Mouse (Mus musculus) kidney, embryonic 16.5 days (tissue): ENCODE measurements around the gene Olfr150. TPM values are rescaled to one million over a fixed set of nuclear protein-coding genes. Genes with fewer than 3 reads are reported as not detected.
"Not testable (repeated sequence)": the region's sequence is repeated elsewhere in the genome, so short reads cannot be mapped to it uniquely, and the experiment has no call there.

Experiments used
- ATAC-seq: fragments of 200-750 bp; cut with Nextera tagmentation; 2 replicates; pipeline ENCODE4 v1.8.0; 2017; ENCODE audit warnings: moderate TSS enrichment; ENCODE audit not compliant: low FRiP score, low TSS enrichment
- H3K27ac ChIP-seq: fragments of 300-500 bp; sonication (generic); 2 replicates; pipeline ENCODE4 v1.5.1; 2014; ENCODE audit warnings: low read length
- H3K27me3 ChIP-seq: fragments of 300-500 bp; sonication (generic); 2 replicates; pipeline ENCODE4 v1.6.1; 2014; ENCODE audit warnings: low read length, control low read depth, mixed read lengths; ENCODE audit not compliant: insufficient read depth
- H3K36me3 ChIP-seq: fragments of 300-500 bp; sonication (generic); 2 replicates; pipeline ENCODE4 v1.6.1; 2014; ENCODE audit warnings: low read length, control low read depth, mixed read lengths; ENCODE audit not compliant: insufficient read depth
- H3K4me1 ChIP-seq: fragments of 300-500 bp; sonication (generic); 2 replicates; pipeline ENCODE4 v1.6.1; 2014; ENCODE audit warnings: low read length, control low read depth, mixed read lengths; ENCODE audit not compliant: insufficient read depth
- H3K4me2 ChIP-seq: fragments of 300-500 bp; sonication (generic); replicated peaks from 2 replicates; pipeline ENCODE4 v1.6.1; 2014; ENCODE audit warnings: low read depth, low read length
- H3K4me3 ChIP-seq: fragments of 300-500 bp; sonication (generic); 2 replicates; pipeline ENCODE4 v1.5.1; 2014; ENCODE audit warnings: mild to moderate bottlenecking, low read length
- H3K9ac ChIP-seq: fragments of 300-500 bp; sonication (generic); replicated peaks from 2 replicates; pipeline ENCODE4 v1.6.1; 2014; ENCODE audit warnings: low read length
- H3K9me3 ChIP-seq: fragments of 300-500 bp; sonication (generic); 2 replicates; pipeline ENCODE4 v1.6.1; 2016; ENCODE audit warnings: low read length, control low read depth
- WGBS: fragments of 180-500 bp; shearing (Covaris S2); extraction: QIAGEN DNeasy Blood & Tissue Kit; methylation state at CpG from one replicate; pipeline ENCODE4 v1.1.7; 2014; 5-methylcytosine and 5-hydroxymethylcytosine counted together
- polyA plus RNA-seq: library from polyadenylated mRNA; unstranded; fragments of >200 nt; fragmentation: Nextera tagmentation; extraction: Ambion mirVana; gene quantifications from 2 replicates; pipeline ENCODE4 v1.2.1, GENCODE M21; 2015

Olfr150 gene
- polyA plus RNA-seq, result not detected in 2 replicates

DNA sequence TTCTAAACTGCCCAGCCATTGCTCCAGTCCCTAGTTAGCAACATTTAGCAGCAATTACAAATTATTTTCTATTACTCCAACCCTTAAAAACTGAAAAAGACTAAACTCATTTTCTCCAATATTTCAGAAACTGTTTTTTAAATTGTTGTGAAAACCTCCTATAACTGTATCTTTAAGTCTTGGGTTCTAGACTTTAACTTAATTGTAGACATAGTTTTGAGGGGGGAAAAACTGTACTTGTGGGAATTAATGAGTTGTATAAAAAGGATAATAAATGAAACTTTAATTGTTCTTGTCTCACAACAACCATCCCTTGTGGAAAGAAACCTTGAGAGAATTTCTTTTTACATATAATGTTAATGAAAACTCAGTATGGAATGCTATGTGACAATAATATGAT, at the start of gene Olfr150:
Olfr150 (plus strand) TSS at position 301 of the 400 bp plus-strand sequence.
- ATAC-seq, result no peak
- Histone ChIP-seq H3K4me3 (no peak within 1 kb of the TSS), H3K9ac (no peak within 1 kb of the TSS), H3K4me1 (no peaks in the 10 kb centered on the region), H3K4me2 (no peak within 1 kb of the TSS), H3K36me3 (no peaks in the 10 kb centered on the region), H3K27me3 (no peaks in the 10 kb centered on the region), H3K27ac (no peak within 1 kb of the TSS), H3K9me3 (no peaks in the 10 kb centered on the region)

DNA sequence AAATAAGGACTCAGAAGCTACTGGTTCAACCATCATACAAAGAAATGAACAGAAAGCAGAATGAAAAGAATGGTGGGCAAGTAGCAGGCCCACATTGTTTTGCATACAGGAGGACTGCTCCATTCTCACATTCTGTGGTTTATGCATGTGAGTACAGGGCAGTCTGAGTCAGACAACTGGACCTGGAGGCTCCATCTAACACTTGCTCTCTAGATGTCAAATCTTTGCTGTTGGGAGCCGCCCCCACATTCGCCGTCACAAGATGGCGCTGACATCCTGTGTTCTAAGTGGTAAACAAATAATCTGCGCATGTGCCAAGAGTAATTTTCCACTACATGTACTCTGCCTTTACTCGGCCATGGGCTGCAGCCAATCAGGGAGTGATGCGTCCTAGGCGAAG, 29.7 kb upstream of the Olfr150 start:
- H3K27ac ChIP-seq, H3K9ac ChIP-seq, H3K27me3 ChIP-seq, H3K4me2 ChIP-seq, ATAC-seq, H3K36me3 ChIP-seq, H3K9me3 ChIP-seq, H3K4me1 ChIP-seq, H3K4me3 ChIP-seq: not testable (repeated sequence)
- 90% methylated on average over 8 of the region's 8 CpGs for WGBS

DNA sequence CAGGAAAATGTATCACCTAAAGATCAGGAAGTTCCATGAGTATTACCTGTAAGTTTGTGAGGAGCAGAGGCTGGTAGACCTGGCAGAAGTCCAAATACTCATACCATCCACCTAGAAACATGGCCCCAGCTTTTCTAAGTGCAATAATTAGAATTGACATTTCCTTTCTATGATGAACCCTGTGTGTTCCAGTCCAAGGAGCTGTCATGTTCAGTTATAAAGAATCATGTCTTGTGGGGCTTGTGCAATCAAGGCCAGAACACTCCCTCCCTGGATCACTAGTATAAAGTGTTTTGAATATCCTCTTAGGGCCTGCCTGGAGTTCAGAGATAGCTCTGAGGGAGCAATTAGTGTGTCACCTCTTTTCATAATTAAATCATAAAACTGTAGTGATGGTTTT, 23.8 kb upstream of the Olfr150 start, which contains the start of gene Olfr149:
Olfr149 (minus strand) TSS at position 101 of the 400 bp plus-strand sequence.
- Histone ChIP-seq H3K27ac (no peak within 1 kb of the TSS), H3K36me3 (no peaks in the 10 kb centered on the region), H3K4me3 (no peak within 1 kb of the TSS), H3K9me3 (no peaks in the 10 kb centered on the region), H3K4me2 (no peak within 1 kb of the TSS), H3K9ac (no peak within 1 kb of the TSS), H3K4me1 (no peaks in the 10 kb centered on the region), H3K27me3 (no peaks in the 10 kb centered on the region)
- no peak for ATAC-seq

DNA sequence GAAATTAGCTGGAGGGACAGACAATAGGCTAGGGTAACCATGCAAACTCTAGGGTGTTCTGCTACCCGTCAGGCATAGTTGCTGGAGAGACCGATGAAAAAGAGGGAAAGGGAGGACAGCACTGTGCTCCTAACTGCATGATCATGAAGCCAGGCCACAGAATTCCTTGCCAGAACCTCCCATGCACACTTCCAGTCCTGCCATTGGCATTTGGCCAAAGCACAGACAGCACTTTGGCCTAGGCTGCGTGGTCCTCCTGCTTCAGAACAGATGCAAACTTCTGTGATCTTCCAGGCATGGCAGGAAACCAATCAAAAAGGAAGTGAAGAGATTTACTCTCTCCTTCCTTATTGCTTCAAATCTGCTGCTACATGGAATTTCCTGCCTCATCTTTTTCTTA, 21.8 kb upstream of the Olfr150 start:
- Histone ChIP-seq H3K27me3 (no peaks in the 10 kb centered on the region), H3K4me3 (no peak overlapping the region), H3K4me1 (no peaks in the 10 kb centered on the region), H3K4me2 (no peak overlapping the region), H3K9me3 (no peaks in the 10 kb centered on the region), H3K9ac (no peak overlapping the region), H3K36me3 (no peaks in the 10 kb centered on the region), H3K27ac (no peak overlapping the region)
- ATAC-seq, result peak; percentile 79; the same call in 1 of the 2 replicates
- WGBS, result 36% methylated on average over 3 of the region's 3 CpGs

DNA sequence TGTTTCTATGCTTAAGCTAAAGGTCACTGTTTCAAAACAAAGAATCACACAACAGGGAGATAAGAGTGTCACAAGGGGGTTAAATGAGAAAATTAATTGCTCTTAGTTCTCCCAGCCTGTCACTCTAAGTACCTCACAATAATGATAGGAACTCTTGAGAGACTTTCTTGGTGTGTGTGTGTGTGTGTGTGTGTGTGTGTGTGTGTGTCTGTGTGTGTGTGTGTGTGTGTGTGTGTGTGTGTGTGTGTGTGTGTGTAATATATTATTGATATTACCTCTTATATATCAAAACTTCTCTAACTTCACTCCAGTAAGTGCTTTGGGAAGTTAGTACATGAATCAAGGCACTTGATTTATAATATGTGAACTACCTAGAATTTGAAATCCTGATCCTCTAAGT, 19.7 kb upstream of the Olfr150 start, which contains the start of gene Olfr965:
Olfr965 (plus strand) TSS at position 301 of the 400 bp plus-strand sequence.
- H3K9ac ChIP-seq, result no peak within 1 kb of the TSS
- no peaks in the 10 kb centered on the region for H3K9me3 ChIP-seq
- H3K4me2 ChIP-seq, result no peak within 1 kb of the TSS
- no peak for ATAC-seq
- no peaks in the 10 kb centered on the region for H3K36me3 ChIP-seq
- H3K4me1 ChIP-seq, result no peaks in the 10 kb centered on the region
- H3K4me3 ChIP-seq, result no peak within 1 kb of the TSS
- no peaks in the 10 kb centered on the region for H3K27me3 ChIP-seq
- H3K27ac ChIP-seq, result no peak within 1 kb of the TSS

DNA sequence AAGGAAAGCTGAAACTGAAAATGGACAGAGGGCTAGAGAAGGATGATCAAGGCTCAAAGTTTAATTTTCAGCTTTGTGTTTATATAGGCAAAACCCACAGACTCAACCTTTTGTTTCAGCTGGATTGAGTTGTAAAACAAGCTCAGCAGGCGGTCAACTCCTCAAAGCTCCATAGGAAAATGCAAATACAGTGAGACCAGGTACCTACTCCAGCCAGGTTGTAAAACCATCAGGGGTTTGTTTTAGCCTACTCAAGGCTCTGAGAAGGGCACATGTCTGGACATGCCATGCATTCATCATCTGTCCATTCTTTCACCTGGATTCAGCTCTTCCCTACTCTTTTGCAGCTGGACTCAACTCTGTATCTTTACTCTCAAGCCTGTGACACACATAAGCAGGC, 10.0 kb downstream of the Olfr150 start:
- H3K36me3 ChIP-seq, result no peaks in the 10 kb centered on the region
- H3K4me1 ChIP-seq, result no peaks in the 10 kb centered on the region
- no peak overlapping the region for H3K4me3 ChIP-seq
- 77% methylated on average over 1 of the region's 1 CpGs for WGBS
- H3K4me2 ChIP-seq, result no peak overlapping the region
- no peak overlapping the region for H3K27ac ChIP-seq
- no peak overlapping the region for H3K9ac ChIP-seq
- H3K27me3 ChIP-seq, result no peaks in the 10 kb centered on the region
- no peaks in the 10 kb centered on the region for H3K9me3 ChIP-seq
- ATAC-seq, result no peak

DNA sequence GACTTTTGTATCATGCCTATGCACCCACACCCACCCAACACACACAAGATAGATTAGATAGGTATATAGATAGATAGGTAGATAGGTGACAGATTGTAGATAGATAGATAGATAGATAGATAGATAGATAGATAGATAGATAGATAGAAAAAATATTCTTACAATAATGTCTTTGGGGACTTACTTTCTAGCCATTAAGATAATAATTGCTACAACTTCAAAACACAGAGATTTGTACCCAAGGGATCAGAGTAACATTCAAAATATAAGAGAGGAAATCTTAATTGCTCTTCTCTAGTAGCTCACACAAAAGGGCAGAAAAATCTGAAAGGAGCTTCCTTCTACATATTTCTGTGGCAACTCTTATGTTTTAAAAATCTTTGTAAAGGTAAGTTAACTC, 15.2 kb downstream of the Olfr150 start, which contains the start of gene Olfr967:
Olfr967 (plus strand) TSS at position 301 of the 400 bp plus-strand sequence.
- no peak for ATAC-seq
- Histone ChIP-seq H3K36me3 (no peaks in the 10 kb centered on the region), H3K4me2 (no peak within 1 kb of the TSS), H3K27me3 (no peaks in the 10 kb centered on the region), H3K4me1 (no peaks in the 10 kb centered on the region), H3K9ac (no peak within 1 kb of the TSS), H3K27ac (no peak within 1 kb of the TSS), H3K4me3 (no peak within 1 kb of the TSS), H3K9me3 (no peaks in the 10 kb centered on the region)

DNA sequence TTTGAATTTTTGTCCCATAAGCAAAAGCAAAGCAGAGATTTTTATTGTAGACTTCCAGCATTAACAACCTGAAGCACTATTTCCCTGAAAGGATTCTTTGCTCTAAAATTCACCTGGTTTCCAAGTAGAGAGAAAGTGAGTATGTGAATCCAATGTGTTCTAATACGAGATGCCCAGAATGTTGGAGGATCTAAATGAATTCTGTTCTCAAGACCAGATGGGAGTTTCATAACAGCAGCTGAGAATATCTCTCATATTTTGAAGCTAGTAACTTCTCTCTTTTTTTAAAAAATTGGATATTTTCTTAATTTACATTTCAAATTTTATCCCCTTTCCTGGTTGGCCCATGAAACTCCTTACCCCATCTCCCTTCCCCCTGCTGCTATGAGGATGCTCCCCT, 15.7 kb downstream of the Olfr150 start:
- Histone ChIP-seq H3K4me1 (no peaks in the 10 kb centered on the region), H3K36me3 (no peaks in the 10 kb centered on the region), H3K9ac (no peak overlapping the region), H3K27ac (no peak overlapping the region), H3K9me3 (no peaks in the 10 kb centered on the region), H3K4me2 (no peak overlapping the region), H3K4me3 (no peak overlapping the region), H3K27me3 (no peaks in the 10 kb centered on the region)
- 85% methylated on average over 1 of the region's 1 CpGs for WGBS
- no peak for ATAC-seq

DNA sequence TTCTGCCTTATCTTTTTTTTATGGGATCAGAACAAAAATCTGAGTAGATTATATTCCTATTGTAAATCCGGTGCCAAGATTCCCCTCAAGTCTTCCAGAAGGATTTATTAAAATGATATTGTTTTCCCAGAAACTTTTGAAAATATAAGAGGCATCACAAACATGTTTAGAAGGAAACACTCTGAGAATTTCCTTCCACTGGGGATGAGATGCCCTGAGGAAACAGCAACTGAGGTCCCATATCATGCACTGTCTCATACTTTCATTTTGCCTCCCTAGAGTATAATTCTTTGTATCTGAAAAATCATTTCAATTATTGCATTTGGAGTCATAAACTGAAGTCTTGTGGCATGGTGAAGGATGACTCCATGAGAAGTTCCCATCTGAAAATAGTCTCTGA, 52.4 kb downstream of the Olfr150 start, which contains the start of gene Olfr968:
Olfr968 (minus strand) TSS at position 101 of the 400 bp plus-strand sequence.
- Histone ChIP-seq H3K4me2 (no peak within 1 kb of the TSS), H3K36me3 (no peaks in the 10 kb centered on the region), H3K4me1 (no peaks in the 10 kb centered on the region), H3K27ac (no peak within 1 kb of the TSS), H3K9ac (no peak within 1 kb of the TSS), H3K27me3 (no peaks in the 10 kb centered on the region), H3K9me3 (no peaks in the 10 kb centered on the region), H3K4me3 (no peak within 1 kb of the TSS)
- WGBS, result 83% methylated on average over 1 of the region's 1 CpGs
- no peak for ATAC-seq
